Mouse (Mus musculus): ENCODE data around the gene Myo1b. TPM values are rescaled to one million over a fixed set of nuclear protein-coding genes. Genes with fewer than 3 reads are reported as not detected.

Gene Myo1b
- polyA plus RNA-seq, 1 experiment from 2014 or later: 82.0 TPM

DNA sequence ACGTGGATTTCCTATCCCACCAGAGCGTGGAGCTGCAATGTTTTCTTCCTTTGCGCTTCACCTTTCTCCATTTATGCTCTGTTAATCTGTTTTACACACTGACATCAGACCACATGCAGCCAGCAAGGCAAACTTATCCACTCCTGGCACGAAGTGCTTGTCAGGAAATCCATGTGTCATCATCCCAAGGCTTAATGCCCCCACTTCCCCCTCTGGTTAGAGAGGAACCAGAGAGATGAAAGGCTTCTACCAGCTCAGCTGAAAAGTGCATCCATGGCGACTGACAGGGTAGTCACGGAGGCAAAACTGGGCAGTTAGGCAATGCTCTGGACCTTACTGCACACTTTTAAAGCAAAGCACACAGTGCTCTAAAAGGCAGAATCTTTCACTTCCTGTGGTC, 126.6 kb downstream of the Myo1b start:
- no peak overlapping the region for H3K27ac ChIP-seq
- no peak for DNase-seq (ENCODE audit: extremely low spot score, low spot score)
- 73% methylated on average over 6 of the region's 6 CpGs for WGBS
- 0 out of 2 replicates have a peak, but pooled peaks cover 7% of the 10 kb centered on the region for H3K4me1 ChIP-seq
- peaks cover 83% of the 10 kb centered on the region for H3K36me3 ChIP-seq (replicated peaks)
- H3K4me3 ChIP-seq: no peak overlapping the region
- H3K9me3 ChIP-seq: peaks cover 6% of the 10 kb centered on the region
- no peaks in the 10 kb centered on the region for H3K27me3 ChIP-seq (ENCODE audit: poor library complexity, severe bottlenecking)

DNA sequence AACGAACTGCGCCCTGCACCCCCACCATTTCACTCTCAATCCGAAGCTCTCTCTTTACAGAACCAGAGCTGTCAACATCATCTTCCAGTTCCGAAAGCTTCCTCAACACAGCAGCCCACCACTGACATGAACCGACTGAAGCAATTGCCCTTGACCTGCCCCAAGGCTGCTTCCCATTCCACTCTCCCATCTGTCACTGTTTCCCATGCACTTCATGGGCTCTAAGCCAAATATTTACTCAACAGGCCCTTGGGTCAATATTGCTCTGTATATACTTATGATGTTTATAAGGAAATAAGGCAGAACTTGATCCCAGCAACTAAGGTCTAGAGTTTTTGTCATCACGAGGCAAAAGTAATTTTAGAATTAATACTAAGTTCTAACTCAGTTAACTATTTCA, 133.8 kb downstream of the Myo1b start:
- Histone ChIP-seq H3K36me3 (replicated peaks) (peaks cover 88% of the 10 kb centered on the region), H3K4me1 (no peaks in the 10 kb centered on the region)
- WGBS: 82% methylated on average over 6 of the region's 6 CpGs

DNA sequence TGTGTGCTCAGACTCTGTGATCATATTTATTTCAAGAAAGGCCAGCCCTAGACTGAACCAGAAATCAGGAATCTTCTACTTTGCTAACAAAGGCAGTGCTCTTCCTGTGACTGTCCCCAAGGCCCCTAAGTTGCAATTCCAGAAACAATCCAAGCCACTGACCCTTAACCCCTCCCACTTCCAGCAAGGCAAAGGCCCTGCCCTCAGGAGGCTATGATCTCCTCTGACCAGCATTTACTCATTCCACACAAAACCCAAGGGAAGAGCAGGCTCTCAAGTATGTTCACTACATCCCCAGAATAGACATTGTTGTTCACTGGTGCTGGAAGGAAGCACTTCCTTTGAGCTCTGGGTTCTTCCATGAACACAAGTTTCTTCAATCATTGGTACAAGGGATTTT, 135.5 kb downstream of the Myo1b start:
- H3K9me3 ChIP-seq: no peaks in the 10 kb centered on the region
- no peak for DNase-seq (ENCODE audit: extremely low spot score, low spot score)
- H3K27ac ChIP-seq: no peak overlapping the region
- peaks cover 89% of the 10 kb centered on the region for H3K36me3 ChIP-seq (replicated peaks)
- no peaks in the 10 kb centered on the region for H3K27me3 ChIP-seq (ENCODE audit: poor library complexity, severe bottlenecking)
- no peak overlapping the region for H3K4me3 ChIP-seq
- no peaks in the 10 kb centered on the region for H3K4me1 ChIP-seq

More for the DNA sequence above, 133.8 kb downstream of the Myo1b start:
- Histone ChIP-seq H3K27me3 (ENCODE audit: poor library complexity, severe bottlenecking) (no peaks in the 10 kb centered on the region), H3K4me3 (no peak overlapping the region), H3K27ac (no peak overlapping the region), H3K9me3 (no peaks in the 10 kb centered on the region)
- no peak for DNase-seq (ENCODE audit: extremely low spot score, low spot score)

DNA sequence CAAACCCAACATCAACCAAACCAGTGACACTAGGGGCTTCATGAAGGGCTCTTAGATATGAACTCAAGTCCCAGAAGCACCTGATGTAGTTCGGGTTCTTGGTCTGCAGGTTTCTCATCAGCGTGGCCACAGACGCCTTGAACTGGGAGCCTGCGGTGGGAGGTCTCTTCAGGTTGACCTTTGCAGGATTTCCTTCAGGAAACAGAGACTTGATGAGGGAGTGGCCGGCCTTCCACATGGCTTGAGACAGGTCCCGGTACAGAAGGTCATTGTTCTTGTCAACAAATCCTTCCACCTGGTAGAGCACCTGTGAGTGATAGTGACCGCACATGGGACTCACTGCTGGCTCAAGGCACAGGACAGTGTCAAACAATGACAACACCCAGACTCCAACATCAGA, 137.6 kb downstream of the Myo1b start:
- no peaks in the 10 kb centered on the region for H3K4me1 ChIP-seq
- H3K27ac ChIP-seq: no peak overlapping the region
- no peaks in the 10 kb centered on the region for H3K9me3 ChIP-seq
- DNase-seq (ENCODE audit: extremely low spot score, low spot score): no peak
- WGBS: 93% methylated on average over 7 of the region's 7 CpGs
- no peak overlapping the region for H3K4me3 ChIP-seq
- no peaks in the 10 kb centered on the region for H3K27me3 ChIP-seq (ENCODE audit: poor library complexity, severe bottlenecking)
- H3K36me3 ChIP-seq (replicated peaks): peaks cover 94% of the 10 kb centered on the region

DNA sequence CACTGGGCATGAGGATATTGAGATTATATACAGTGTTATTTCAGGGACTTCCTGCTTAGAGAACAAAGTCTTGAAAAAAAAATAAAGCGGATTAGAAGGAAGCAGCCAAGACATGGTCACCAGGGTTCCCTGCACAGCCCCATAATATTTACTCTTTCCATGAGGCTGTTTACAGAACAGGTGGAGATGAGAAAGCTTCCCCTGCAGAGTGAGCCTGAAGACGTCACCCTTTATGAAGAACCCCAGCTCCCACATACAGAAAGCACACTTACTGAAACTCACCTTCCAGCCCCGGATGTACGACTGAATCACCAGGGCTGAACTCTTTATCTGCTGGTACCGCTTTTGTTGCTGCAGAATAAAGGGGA, 145.4 kb downstream of the Myo1b start:
- no peaks in the 10 kb centered on the region for H3K9me3 ChIP-seq
- no peak overlapping the region for H3K4me3 ChIP-seq
- WGBS: 93% methylated on average over 5 of the region's 5 CpGs
- H3K4me1 ChIP-seq: no peaks in the 10 kb centered on the region
- H3K36me3 ChIP-seq (replicated peaks): peaks cover 97% of the 10 kb centered on the region
- no peak for DNase-seq (ENCODE audit: extremely low spot score, low spot score)
- H3K27me3 ChIP-seq (ENCODE audit: poor library complexity, severe bottlenecking): no peaks in the 10 kb centered on the region
- no peak overlapping the region for H3K27ac ChIP-seq

DNA sequence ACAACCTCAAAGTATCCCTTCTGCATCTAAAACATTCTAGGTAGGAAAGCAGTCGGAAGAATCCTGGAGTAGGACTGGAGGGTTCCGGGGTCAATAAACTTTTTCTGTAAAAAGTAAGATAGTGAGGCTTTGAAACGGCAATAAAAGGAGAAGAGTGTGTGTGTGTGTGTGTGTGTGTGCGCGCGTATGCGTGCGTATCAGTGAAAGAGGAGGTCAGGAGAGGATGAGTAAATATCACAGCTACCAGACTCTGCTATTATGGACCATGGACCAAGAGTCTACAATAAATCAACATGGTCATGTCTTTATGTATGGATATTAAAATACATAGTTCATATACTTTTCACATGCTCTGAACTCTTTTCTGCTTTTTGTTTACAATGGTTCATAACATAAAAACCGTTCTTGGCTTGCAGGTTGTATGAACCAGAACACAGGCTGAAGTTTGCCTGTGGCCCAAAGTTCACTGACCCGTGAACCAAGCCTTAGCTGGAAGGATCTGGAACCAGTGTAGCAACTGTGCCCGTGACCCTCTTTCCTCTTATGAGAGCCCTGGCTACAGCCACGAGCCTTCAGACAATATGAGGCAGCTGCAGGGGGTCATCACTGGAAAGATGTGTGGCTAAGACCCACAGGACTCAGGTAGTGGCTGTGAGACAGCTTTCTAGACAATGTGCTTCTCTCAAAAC, 145.9 kb downstream of the Myo1b start:
- Histone ChIP-seq H3K27ac (no peak overlapping the region), H3K9me3 (no peaks in the 10 kb centered on the region), H3K4me3 (no peak overlapping the region), H3K4me1 (no peaks in the 10 kb centered on the region), H3K36me3 (replicated peaks) (peaks cover 95% of the 10 kb centered on the region), H3K27me3 (ENCODE audit: poor library complexity, severe bottlenecking) (no peaks in the 10 kb centered on the region)
- 91% methylated on average over 12 of the region's 12 CpGs for WGBS
- DNase-seq (ENCODE audit: extremely low spot score, low spot score): no peak

DNA sequence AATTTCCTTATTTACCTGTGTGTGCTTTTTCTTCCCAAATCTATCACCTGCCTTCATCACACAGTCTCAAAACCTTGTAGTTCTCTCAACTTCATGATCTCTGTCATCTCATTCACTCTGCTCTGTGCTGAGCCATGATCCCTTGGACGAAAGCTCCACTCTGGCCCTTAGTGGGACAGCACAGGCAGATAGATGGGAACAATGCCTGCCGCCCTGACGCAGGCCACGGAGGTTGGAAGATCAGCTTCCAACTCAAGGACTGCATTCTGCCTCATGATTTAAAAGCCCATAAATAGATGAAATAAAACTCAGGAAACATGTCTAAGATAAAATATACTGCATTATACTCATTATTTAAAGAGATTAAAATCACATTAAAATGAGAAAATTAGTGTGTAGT, 149.6 kb downstream of the Myo1b start:
- H3K4me3 ChIP-seq: no peak overlapping the region
- no peaks in the 10 kb centered on the region for H3K4me1 ChIP-seq
- no peak overlapping the region for H3K27ac ChIP-seq
- 95% methylated on average over 4 of the region's 4 CpGs for WGBS
- DNase-seq (ENCODE audit: extremely low spot score, low spot score): no peak
- no peaks in the 10 kb centered on the region for H3K9me3 ChIP-seq
- H3K36me3 ChIP-seq (replicated peaks): peaks cover 88% of the 10 kb centered on the region
- H3K27me3 ChIP-seq (ENCODE audit: poor library complexity, severe bottlenecking): no peaks in the 10 kb centered on the region

DNA sequence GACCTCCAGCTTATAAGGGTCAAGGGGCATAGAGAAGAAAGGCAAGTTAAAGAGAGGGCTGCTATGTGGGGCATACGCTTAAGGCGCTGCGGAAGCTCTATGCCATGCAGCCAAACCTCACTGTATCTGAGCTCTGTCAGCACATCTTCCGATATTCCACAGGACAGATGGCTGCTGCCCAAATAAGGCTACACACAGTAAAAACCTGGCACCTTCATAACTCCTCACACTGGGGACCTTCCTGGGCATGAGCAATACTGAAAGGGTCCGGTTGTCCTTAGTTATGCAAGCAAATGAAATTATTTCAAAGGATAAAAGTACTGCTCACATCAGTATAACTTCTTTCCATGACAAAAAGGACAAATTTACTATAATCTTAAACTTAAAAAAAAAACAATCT, 150.7 kb downstream of the Myo1b start:
- 92% methylated on average over 5 of the region's 5 CpGs for WGBS
- no peaks in the 10 kb centered on the region for H3K4me1 ChIP-seq
- peaks cover 88% of the 10 kb centered on the region for H3K36me3 ChIP-seq (replicated peaks)
- no peaks in the 10 kb centered on the region for H3K27me3 ChIP-seq (ENCODE audit: poor library complexity, severe bottlenecking)
- no peaks in the 10 kb centered on the region for H3K9me3 ChIP-seq
- no peak overlapping the region for H3K27ac ChIP-seq
- no peak for DNase-seq (ENCODE audit: extremely low spot score, low spot score)
- H3K4me3 ChIP-seq: no peak overlapping the region

DNA sequence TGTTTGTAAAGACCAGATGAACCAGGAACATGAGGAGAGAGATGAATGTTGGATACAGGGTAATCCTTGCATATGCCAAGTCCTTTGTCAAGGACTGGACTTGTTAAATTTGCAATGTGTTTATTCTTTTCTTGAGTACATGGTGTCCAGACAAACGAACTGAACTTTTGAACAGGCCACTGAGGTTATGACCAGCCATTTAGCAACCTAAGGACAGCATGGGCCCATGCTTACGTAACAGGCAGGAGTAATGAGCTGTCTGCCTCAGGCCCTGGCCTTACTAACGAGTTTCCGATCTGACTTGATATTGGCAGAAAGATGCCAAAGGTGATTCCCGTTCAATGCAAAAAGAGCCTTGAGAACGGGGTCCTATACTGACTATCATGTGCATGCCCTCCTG, 156.2 kb downstream of the Myo1b start:
- H3K4me3 ChIP-seq: no peak overlapping the region
- DNase-seq (ENCODE audit: extremely low spot score, low spot score): no peak
- H3K36me3 ChIP-seq (replicated peaks): peaks cover 91% of the 10 kb centered on the region
- H3K9me3 ChIP-seq: no peaks in the 10 kb centered on the region
- WGBS: 78% methylated on average over 6 of the region's 6 CpGs
- H3K4me1 ChIP-seq: peaks cover 6% of the 10 kb centered on the region
- H3K27ac ChIP-seq: no peak overlapping the region
- no peaks in the 10 kb centered on the region for H3K27me3 ChIP-seq (ENCODE audit: poor library complexity, severe bottlenecking)

DNA sequence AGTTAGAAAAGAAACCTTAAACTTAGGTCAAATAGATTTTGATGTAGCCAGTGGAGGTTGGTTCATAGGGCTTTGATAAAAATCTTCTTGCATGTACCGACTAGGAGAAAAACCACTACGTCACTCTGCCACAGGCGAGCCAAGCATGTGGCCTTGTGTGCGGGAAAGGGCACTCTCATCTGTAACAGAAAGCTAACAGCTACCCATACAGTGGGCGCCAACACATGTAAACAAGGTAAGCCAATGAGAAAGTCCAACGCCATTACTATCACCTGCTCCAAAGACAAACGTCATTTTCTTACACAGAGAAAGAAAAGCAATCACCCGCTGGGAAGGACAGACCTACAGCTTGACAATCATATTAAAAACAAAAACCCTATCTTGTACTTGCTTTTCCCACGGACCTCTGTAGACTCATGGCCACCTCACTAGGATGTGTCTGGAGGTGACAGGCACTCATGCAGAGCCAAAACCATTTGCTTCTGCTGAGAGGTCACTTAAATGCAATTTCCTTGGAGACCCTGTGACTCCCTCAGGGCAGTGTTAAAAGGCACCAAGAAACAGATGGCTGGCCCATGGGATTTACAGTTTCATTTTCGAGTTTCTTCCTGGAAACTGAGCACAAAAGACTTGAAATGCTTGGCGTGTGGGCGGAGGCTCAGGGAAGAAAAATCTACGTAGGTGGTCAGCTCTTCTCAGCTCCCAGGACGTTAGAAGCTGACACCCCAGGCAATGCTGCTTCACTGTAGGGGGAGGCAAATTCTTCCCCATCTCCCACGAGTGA, 157.4 kb downstream of the Myo1b start:
- Histone ChIP-seq H3K4me1 (peaks cover 6% of the 10 kb centered on the region), H3K27ac (no peak overlapping the region), H3K9me3 (no peaks in the 10 kb centered on the region), H3K36me3 (replicated peaks) (peaks cover 98% of the 10 kb centered on the region), H3K4me3 (no peak overlapping the region), H3K27me3 (ENCODE audit: poor library complexity, severe bottlenecking) (no peaks in the 10 kb centered on the region)
- no peak for DNase-seq (ENCODE audit: extremely low spot score, low spot score)
- WGBS: 82% methylated on average over 15 of the region's 15 CpGs

DNA sequence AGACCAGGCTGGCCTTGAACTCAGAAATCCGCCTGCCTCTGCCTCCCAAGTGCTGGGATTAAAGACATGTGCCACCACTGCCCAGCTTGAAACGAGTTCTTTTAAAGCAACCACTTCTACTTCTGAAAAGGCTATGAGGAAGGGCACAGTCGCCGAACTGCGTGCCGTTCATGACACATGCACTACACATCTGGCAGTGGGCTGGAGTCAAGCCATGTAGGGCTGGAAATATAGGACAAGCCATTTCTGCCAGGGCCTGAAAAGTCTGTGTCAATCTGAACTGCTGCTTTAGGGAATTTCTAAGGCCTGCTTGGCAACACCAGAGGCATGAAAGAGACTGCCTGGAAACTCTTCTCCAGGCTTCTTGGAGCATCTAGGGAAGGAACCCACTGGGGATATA, 162.2 kb downstream of the Myo1b start:
- no peaks in the 10 kb centered on the region for H3K27me3 ChIP-seq (ENCODE audit: poor library complexity, severe bottlenecking)
- H3K4me1 ChIP-seq: peaks cover 1% of the 10 kb centered on the region; the same call in 1 of the 2 replicates
- H3K27ac ChIP-seq: no peak overlapping the region
- H3K4me3 ChIP-seq: no peak overlapping the region
- no peak for DNase-seq (ENCODE audit: extremely low spot score, low spot score)
- H3K9me3 ChIP-seq: no peaks in the 10 kb centered on the region
- 93% methylated on average over 6 of the region's 6 CpGs for WGBS
- peaks cover 87% of the 10 kb centered on the region for H3K36me3 ChIP-seq (replicated peaks)

DNA sequence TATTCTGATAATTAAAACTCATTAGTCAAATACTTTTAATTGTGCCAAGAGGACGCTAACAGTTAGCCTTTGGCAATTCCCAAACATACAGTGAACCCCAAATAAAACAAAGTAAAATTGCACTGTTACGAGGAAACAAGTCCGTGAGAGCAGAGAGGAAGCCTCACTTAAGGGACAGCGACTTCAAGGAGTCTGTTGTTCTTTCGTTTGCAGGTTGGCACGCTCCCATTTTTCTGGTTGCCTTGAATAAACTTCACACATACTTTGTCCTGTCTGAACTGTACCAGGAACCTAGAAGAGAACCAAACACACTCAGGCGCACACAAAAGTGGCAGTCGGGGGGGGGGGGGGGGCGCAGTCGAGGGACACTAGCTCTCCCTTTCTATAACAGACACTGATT, 164.9 kb downstream of the Myo1b start:
- WGBS: 85% methylated on average over 10 of the region's 10 CpGs
- no peak overlapping the region for H3K4me3 ChIP-seq
- no peaks in the 10 kb centered on the region for H3K27me3 ChIP-seq (ENCODE audit: poor library complexity, severe bottlenecking)
- H3K36me3 ChIP-seq (replicated peaks): peaks cover 72% of the 10 kb centered on the region
- peaks cover 22% of the 10 kb centered on the region for H3K4me1 ChIP-seq
- no peaks in the 10 kb centered on the region for H3K9me3 ChIP-seq
- no peak for DNase-seq (ENCODE audit: extremely low spot score, low spot score)
- H3K27ac ChIP-seq: no peak overlapping the region

DNA sequence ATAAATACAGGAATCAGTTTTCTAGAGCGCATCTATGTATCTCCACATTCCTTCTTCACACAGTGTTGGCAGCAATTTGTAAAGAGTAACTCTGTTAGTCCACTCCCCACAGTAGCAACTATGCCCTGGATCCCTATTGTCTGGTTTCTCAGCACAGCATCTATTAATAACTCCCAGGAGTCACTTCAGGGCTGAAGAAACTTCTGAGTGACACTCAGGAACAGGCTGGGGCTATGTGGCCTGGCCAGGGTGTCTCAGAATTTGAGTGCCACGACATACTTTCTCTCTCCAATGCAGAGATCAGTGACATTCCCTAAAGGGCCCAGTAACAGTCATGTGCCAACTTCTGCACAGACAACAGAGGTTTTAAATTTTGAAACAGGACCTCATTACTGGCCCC, 167.6 kb downstream of the Myo1b start:
- H3K27me3 ChIP-seq (ENCODE audit: poor library complexity, severe bottlenecking): no peaks in the 10 kb centered on the region
- H3K9me3 ChIP-seq: no peaks in the 10 kb centered on the region
- H3K4me1 ChIP-seq: peaks cover 22% of the 10 kb centered on the region
- no peak overlapping the region for H3K27ac ChIP-seq
- H3K4me3 ChIP-seq: no peak overlapping the region
- DNase-seq (ENCODE audit: extremely low spot score, low spot score): no peak
- peaks cover 64% of the 10 kb centered on the region for H3K36me3 ChIP-seq (replicated peaks)
- WGBS: 90% methylated on average over 2 of the region's 2 CpGs

Measured in forebrain, embryonic 10.5 days (tissue).